Mouse (Mus musculus) gonadal fat pad, adult 2 months (tissue): ENCODE results near the gene Otud5. TPM values are rescaled to one million over a fixed set of nuclear protein-coding genes. Genes with fewer than 3 reads are reported as not detected.
"Not testable (repeated sequence)": the region's sequence is repeated elsewhere in the genome, so short reads cannot be mapped to it uniquely, and the experiment has no call there.

Source experiments
- DNase-seq: peaks from one replicate; pipeline ENCODE4 v3.0.0-alpha.2; 2012; ENCODE audit warnings: low read depth
- polyA plus RNA-seq: library from polyadenylated mRNA; depleted of rRNA; stranded (reverse); fragments of >200 nt; gene quantifications from 2 replicates; pipeline ENCODE4 v1.2.3, GENCODE M21; 2012; rRNA removed

Gene Otud5
- 24.3 and 44.1 TPM in 2 replicates for polyA plus RNA-seq

DNA sequence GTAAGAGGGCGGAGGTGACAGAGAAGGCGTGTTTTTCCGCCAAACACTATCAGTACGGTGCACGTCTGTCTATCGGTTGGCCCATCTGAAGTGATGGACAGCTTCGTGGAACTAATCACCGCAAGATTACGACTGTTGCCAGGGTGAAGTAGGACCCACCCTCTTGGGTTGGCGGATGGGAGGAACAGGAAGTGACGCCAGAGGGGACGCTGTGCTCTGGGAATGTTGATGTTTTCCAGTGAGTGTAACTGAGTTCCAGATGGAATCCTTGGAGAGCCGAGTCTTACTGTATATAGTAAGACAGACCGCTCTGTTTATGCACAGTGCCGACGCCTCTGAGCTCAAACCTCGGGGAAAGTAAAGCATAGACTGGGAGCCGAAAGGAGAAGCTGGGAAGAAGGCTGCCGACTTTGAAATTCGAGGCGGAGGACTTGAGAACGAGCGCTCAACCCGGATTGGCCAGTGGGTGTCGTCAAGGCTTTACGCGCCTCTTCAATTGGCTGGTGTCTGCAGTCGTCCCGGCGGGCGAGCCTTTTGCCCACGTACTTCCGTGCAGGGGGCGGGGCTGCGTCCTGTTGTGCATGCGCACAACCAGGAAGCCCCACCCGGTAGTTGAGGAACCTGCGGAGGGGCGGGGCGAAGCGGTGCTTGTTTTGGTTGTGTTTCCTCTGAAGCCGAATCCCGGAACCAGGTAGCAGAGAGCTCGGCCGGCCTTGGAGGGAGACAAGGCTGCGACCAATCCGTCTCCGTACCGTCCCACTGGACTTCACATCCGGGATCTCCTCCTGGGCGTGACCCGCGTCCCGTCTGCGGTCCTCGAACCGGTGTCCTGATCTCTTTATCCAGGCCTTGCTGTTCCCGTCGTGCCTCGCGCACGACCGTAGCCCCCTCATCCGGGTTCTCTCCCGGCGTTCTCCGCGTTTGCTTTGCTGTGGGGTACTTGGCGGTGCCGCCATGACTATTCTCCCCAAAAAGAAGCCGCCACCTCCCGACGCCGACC, at the start of gene Otud5:
Gene Otud5 (plus strand): TSS at position 202 of the 1,000 bp plus-strand sequence.
- DNase-seq, result peak; percentile 82

DNA sequence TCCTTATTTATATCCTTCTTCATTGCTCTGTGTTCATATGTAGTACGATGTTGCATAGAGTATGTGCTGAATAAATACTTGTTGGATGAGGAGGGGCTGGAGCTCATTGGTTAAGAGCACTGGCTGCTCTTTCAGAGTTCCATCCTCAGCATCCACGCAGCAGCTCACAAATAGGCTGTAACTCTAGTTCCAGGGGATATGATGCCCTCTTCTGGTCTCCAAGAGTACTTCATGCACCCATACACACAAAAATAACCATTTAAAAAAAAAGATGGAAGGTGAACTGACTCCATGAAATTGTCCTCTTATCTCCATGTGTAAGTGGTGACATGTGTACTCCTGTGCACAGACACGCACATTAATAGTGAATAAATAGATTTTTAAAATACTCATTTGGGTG, 47.8 kb upstream of the Otud5 start:
- DNase-seq, result no peak

- no peak for DNase-seq
These were observed 46.1 kb upstream of the Otud5 start for GRCm38 (mm10) chrX:7795016-7795415.

DNA sequence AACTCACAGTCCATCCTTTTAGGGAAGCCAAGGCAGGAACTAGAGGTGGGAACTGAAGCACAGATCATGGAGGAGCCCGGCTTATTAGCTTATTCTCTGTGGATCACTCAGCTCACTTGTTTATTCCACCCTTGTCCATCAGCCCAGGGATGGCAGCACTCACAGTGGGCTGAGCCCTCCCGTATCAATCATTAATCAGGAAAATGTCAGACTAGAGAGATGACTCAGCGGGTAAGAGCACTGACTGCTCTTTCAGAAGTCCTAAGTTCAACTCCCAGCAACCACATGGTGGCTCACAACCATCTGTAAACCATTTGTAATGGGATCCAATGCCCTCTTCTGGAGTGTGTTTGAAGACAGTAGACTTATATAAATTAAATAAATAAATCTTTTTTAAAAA, 43.8 kb upstream of the Otud5 start:
- DNase-seq, result no peak

DNA sequence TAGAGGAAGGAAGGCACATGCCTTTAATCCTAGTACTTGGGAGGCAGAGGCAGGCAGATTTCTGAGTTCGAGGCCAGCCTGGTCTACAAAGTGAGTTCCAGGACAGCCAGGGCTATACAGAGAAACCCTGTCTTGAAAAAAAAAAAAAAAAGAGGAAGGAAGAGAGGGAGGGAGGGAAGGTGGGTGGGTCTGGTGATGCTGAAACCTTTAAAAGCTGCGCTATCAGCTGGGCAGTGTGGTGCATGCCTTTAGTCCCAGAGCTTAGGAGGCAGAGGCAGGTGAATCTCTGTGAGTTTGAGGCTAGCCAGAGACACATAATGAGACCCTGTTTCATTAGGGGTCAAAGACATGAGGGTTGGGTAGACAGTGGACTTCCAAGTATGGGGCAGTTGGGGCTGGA, 39.0 kb upstream of the Otud5 start:
- not testable (repeated sequence) for DNase-seq

- DNase-seq, result not testable (repeated sequence)
These were observed 26.1 kb upstream of the Otud5 start for GRCm38 (mm10) chrX:7815016-7815415.

DNA sequence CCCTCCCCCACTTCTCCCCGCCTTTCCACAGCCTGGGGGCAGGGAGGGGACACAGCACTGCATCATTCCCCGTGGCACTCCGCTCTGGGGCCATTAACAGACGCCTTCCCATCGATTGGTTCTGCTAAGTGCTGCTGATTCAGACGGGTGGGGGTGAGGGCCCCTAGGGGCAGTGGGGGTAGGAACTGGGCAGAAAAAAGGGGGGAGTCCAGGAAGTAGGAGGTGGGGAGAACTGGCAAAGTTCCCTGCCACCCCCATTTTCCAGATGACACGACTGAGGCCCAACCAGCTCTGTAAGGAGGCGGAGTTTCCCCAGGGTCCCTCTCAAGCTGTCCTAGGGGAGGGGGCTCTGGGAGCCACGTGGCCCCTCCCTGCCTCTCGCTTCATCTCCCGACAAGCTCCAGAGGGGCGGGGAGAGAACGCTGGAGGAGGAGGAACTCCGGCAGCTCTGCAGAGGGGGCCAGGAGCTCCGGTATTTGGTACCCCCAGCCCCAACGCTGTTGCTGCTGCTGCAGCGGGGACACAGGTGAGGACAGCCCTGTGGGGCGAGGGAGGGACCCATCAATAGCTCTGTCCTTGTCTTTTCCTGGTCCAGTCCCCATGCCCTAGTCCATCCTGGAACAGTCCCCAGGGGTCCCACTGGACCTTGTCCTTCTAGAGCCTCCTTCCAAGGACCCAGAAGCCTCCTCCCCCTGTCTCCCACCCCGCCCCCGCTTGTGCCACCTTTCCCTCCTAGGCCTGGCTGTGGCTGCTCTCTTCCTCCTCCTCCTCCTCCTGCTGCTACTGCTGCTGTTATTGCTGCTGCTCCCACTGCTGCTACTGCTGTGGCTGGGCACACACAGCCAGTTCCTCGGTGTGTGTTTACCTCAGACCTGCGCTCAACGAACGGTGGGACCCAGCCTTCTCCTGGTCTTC, 19.0 kb upstream of the Otud5 start, which contains the start of gene Kcnd1:
Gene Kcnd1 (plus strand): TSS at position 425 of the 915 bp plus-strand sequence.
- no peak for DNase-seq

GRCm38 (mm10) chrX:7837146-7837545, 4.0 kb upstream of the Otud5 start:
- DNase-seq, result no peak

GRCm38 (mm10) chrX:7840842-7841162, 362 bp upstream of the Otud5 start:
- DNase-seq, result no peak

- no peak for DNase-seq
These were observed 1.2 kb downstream of the Otud5 start for GRCm38 (mm10) chrX:7842318-7842717.

GRCm38 (mm10) chrX:7847845-7848244, 6.7 kb downstream of the Otud5 start:
- no peak for DNase-seq

DNA sequence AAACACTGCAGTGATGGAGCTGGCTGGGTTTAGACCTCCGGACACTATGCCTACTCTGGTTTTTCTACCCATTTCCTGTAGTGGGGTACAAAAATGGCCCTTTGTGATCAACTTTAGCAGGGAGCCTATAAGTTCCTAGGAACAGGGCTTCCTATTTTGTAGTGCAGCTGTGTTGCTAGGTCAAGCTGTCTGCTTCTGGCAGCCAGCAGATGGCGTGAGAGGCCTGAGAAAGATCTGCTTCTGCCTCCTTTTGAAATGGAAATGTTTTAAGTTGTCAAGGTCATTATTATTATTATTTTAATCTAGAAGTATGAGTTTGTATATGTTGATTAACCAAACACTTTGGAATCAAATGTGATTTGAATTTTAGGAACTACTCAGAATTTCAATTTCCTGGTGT, 13.4 kb downstream of the Otud5 start:
- DNase-seq, result no peak

- DNase-seq, result no peak
These were observed 18.1 kb downstream of the Otud5 start for GRCm38 (mm10) chrX:7859191-7859753.

DNA sequence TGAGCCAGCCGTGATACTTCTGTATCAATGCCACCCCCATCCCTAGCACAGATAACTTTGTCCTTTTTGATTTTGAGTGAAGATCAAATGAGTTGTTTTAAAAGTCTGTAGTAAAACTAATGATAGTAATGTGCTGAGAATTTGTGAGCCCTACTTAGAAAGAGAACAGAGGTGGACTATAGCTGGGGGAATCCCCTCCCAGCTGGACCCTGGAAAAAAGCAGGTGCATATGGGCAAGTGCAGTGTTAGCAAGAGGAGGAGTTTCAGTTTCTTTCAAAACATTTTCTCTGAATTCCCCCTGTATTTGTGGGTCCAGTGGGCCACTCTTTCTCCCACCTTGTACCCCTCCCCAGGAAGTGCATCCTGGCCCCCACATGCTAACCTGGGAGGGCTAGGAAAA, 22.0 kb downstream of the Otud5 start:
- DNase-seq, result no peak

- DNase-seq, result no peak
These were observed 23.4 kb downstream of the Otud5 start for GRCm38 (mm10) chrX:7864551-7864950.

GRCm38 (mm10) chrX:7865343-7865742, 24.2 kb downstream of the Otud5 start:
- DNase-seq, result no peak

DNA sequence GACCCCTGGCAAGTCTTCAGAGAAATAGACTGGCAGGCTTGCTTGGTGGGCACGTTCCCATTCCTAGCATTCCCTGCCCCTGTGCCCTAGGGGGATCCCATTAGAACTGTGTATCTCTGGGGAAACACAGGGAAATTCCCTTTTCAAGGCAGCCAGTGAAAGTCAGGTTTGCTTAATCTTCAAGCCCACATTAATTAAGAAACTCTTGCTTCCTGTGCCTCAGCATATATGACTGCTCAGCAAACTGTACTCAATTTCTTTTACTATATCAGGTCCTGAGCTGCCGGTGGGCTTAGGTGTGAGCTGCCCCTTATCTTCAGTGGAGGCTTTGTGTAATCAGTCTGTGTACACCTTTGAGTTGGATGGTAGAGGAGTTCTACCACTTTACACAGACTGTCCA, 24.6 kb downstream of the Otud5 start:
- no peak for DNase-seq

- DNase-seq, result no peak
These were observed 26.0 kb downstream of the Otud5 start for GRCm38 (mm10) chrX:7867141-7867540.

DNA sequence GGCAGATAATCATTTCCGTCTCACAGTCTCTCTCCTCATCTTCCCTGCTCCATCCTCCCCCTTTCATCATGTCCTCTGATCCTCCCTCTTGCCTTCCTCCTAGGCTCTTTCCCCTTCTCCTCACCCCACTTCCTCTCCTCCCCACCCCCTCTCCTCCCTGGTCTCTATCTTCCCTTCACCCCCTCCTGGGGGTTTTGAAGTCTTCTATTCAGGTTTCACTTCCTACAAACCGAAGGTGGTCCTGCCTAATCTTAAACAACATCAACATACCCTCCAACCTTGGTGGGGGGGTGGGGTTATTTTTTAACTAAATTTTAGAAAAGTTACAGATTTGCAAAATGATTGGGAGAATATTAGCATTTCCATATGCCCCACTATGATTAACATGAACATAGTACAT, 27.3 kb downstream of the Otud5 start:
- DNase-seq, result no peak

- DNase-seq, result no peak
These were observed 28.7 kb downstream of the Otud5 start for GRCm38 (mm10) chrX:7869826-7870225.

- no peak for DNase-seq
These were observed 36.8 kb downstream of the Otud5 start, which contains the start of gene Pim2 for GRCm38 (mm10) chrX:7878007-7878419. Pim2 (plus strand) TSS chrX:7878262.

DNA sequence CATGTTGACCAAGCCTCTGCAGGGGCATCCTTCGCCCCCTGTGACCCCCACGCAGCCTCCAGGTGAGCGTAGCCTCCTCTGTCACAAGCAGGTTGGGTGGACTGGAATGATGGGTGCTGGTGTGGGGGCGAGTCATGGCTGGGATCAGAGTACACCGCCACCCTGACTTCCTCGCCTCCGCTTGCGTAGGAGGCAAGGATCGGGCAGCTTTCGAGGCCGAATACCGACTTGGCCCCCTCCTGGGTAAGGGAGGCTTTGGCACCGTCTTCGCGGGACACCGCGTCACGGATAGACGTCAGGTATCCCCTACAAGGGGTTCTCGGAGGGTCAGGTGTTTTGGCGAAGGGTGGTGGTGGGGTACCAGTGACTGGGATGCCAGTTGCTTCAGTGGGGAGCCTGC, 37.3 kb downstream of the Otud5 start:
- DNase-seq, result no peak
